Mouse (Mus musculus) thymus, postnatal 25 days (tissue): ENCODE measurements around the gene Chid1.

Experiments used
- DNase-seq: peaks from one replicate; pipeline ENCODE4 v3.0.0; 2022

The Chid1 gene

GRCm38 (mm10) chr7:141539556-141540311, at the start of gene Chid1:
Gene Chid1, minus strand, starts transcription at chr7:141539857.
- peak; percentile 98 for DNase-seq

GRCm38 (mm10) chr7:141588890-141589289, 49.2 kb upstream of the Chid1 start:
- DNase-seq, result no peak

- DNase-seq, result no peak
Observed at GRCm38 (mm10) chr7:141585881-141586280, 46.2 kb upstream of the Chid1 start.

- DNase-seq, result no peak
Observed at GRCm38 (mm10) chr7:141585288-141585687, 45.6 kb upstream of the Chid1 start.

GRCm38 (mm10) chr7:141584048-141584841, 44.6 kb upstream of the Chid1 start:
- no peak for DNase-seq

GRCm38 (mm10) chr7:141581323-141581722, 41.7 kb upstream of the Chid1 start:
- no peak for DNase-seq

GRCm38 (mm10) chr7:141578943-141579342, 39.3 kb upstream of the Chid1 start:
- DNase-seq, result peak; percentile 14

GRCm38 (mm10) chr7:141578511-141578910, 38.9 kb upstream of the Chid1 start:
- no peak for DNase-seq

GRCm38 (mm10) chr7:141577801-141578200, 38.1 kb upstream of the Chid1 start:
- no peak for DNase-seq

GRCm38 (mm10) chr7:141575481-141575880, 35.8 kb upstream of the Chid1 start:
- DNase-seq, result no peak

GRCm38 (mm10) chr7:141574041-141574440, 34.4 kb upstream of the Chid1 start:
- DNase-seq, result no peak

GRCm38 (mm10) chr7:141570625-141571295, 31.1 kb upstream of the Chid1 start:
- no peak for DNase-seq

- no peak for DNase-seq
Observed at GRCm38 (mm10) chr7:141569916-141570315, 30.3 kb upstream of the Chid1 start.

GRCm38 (mm10) chr7:141569283-141569803, 29.7 kb upstream of the Chid1 start:
- DNase-seq, result no peak

- DNase-seq, result no peak
Observed at GRCm38 (mm10) chr7:141566587-141566986, 26.9 kb upstream of the Chid1 start.

GRCm38 (mm10) chr7:141564561-141564960, 24.9 kb upstream of the Chid1 start:
- DNase-seq, result no peak

GRCm38 (mm10) chr7:141562852-141563427, 23.3 kb upstream of the Chid1 start:
- DNase-seq, result peak; percentile 52

GRCm38 (mm10) chr7:141562421-141562851, 22.8 kb upstream of the Chid1 start:
- no peak for DNase-seq

GRCm38 (mm10) chr7:141561682-141562391, 22.2 kb upstream of the Chid1 start, which contains the start of gene Ap2a2:
Gene Ap2a2, plus strand, starts transcription at chr7:141562173.
- peak; percentile 88 for DNase-seq

- DNase-seq, result no peak
Observed at GRCm38 (mm10) chr7:141560471-141560870, 20.8 kb upstream of the Chid1 start.

- DNase-seq, result no peak
Observed at GRCm38 (mm10) chr7:141559726-141560325, 20.2 kb upstream of the Chid1 start.

GRCm38 (mm10) chr7:141558946-141559345, 19.3 kb upstream of the Chid1 start:
- DNase-seq, result no peak
